Mouse (Mus musculus) small intestine, adult 2 months (tissue): ENCODE results near the gene Olfr279.

ENCODE experiments used
- CTCF ChIP-seq: fragments of 200-500 bp; IDR thresholded peaks from 2 replicates; pipeline ENCODE4 v1.5.1; 2012; ENCODE audit warnings: low read depth, mild to moderate bottlenecking, control low read depth, inconsistent platforms, low read length, moderate library complexity, mixed read lengths; ENCODE audit not compliant: insufficient replicate concordance, insufficient read length; ENCODE audit errors: extremely low read depth
- POLR2A ChIP-seq: fragments of 200-500 bp; IDR thresholded peaks from 2 replicates; pipeline ENCODE4 v1.6.1; 2012; ENCODE audit warnings: low read depth, mild to moderate bottlenecking, control low read depth, inconsistent platforms, low read length, moderate library complexity

- TF ChIP-seq CTCF (no peak), POLR2A (no peak)
These were observed 44.8 kb downstream of the Olfr279 start for GRCm38 (mm10) chr15:98536828-98537510.
